Mouse (Mus musculus) neural tube, embryonic 12.5 days (tissue): ENCODE measurements around the gene Ano2. TPM values are rescaled to one million over a fixed set of nuclear protein-coding genes. Genes with fewer than 3 reads are reported as not detected.

ENCODE experiments used
- ATAC-seq: fragments of 200-750 bp; cut with Nextera tagmentation; 2 replicates; pipeline ENCODE4 v1.8.0; 2017; ENCODE audit warnings: low read depth, mild to moderate bottlenecking, moderate TSS enrichment, moderate library complexity; ENCODE audit not compliant: low FRiP score
- H3K27ac ChIP-seq: fragments of 300-500 bp; sonication (generic); 2 replicates; pipeline ENCODE4 v1.5.1; 2016
- H3K27me3 ChIP-seq: fragments of 300-500 bp; sonication (generic); replicated peaks from 2 replicates; pipeline ENCODE4 v1.6.1; 2016; ENCODE audit warnings: mild to moderate bottlenecking
- H3K36me3 ChIP-seq: fragments of 300-500 bp; sonication (generic); 2 replicates; pipeline ENCODE4 v1.6.1; 2016; ENCODE audit warnings: mild to moderate bottlenecking
- H3K4me1 ChIP-seq: fragments of 300-500 bp; sonication (generic); 2 replicates; pipeline ENCODE4 v1.6.1; 2016
- H3K4me2 ChIP-seq: fragments of 300-500 bp; sonication (generic); replicated peaks from 2 replicates; pipeline ENCODE4 v1.6.1; 2016; ENCODE audit warnings: mild to moderate bottlenecking
- H3K4me3 ChIP-seq: fragments of 300-500 bp; sonication (generic); 2 replicates; pipeline ENCODE4 v1.5.1; 2016
- H3K9ac ChIP-seq: fragments of 300-500 bp; sonication (generic); 2 replicates; pipeline ENCODE4 v1.6.1; 2016; ENCODE audit warnings: mild to moderate bottlenecking
- H3K9me3 ChIP-seq: fragments of 300-500 bp; sonication (generic); 2 replicates; pipeline ENCODE4 v1.6.1; 2016; ENCODE audit warnings: mild to moderate bottlenecking
- WGBS: fragments of 180-500 bp; shearing (Covaris S2); methylation state at CpG from one replicate; pipeline ENCODE4 v1.1.7; 2016; 5-methylcytosine and 5-hydroxymethylcytosine counted together
- polyA plus RNA-seq: library from polyadenylated mRNA; unstranded; fragments of >200 nt; fragmentation: Nextera tagmentation; extraction: Ambion mirVana; gene quantifications from 2 replicates; pipeline ENCODE4 v1.2.1, GENCODE M21; 2016

Ano2 gene
- 0.22 and 0.23 TPM in 2 replicates for polyA plus RNA-seq

GRCm38 (mm10) chr6:125690057-125690703 is at the start of gene Ano2:
Gene Ano2, plus strand, starts transcription at chr6:125690419.
- Histone ChIP-seq H3K9me3 (no peaks in the 10 kb centered on the region), H3K4me1 (peaks cover 9% of the 10 kb centered on the region), H3K27ac (no peak within 1 kb of the TSS), H3K9ac (0 out of 2 replicates have a peak within 1 kb of the TSS, but pooled peaks have one; percentile 21), H3K27me3 (peaks cover 12% of the 10 kb centered on the region), H3K4me2 (peak within 1 kb of the TSS; percentile 61), H3K36me3 (no peaks in the 10 kb centered on the region), H3K4me3 (peak within 1 kb of the TSS; percentile 21; the same call in 1 of the 2 replicates)
- WGBS: 5% methylated on average over 20 of the region's 20 CpGs
- ATAC-seq: peak; percentile 58

GRCm38 (mm10) chr6:125640486-125640885 is 49.7 kb upstream of the Ano2 start:
- 75% methylated on average over 4 of the region's 4 CpGs for WGBS
- H3K27ac ChIP-seq: no peak overlapping the region
- no peak for ATAC-seq
- no peaks in the 10 kb centered on the region for H3K9me3 ChIP-seq
- no peaks in the 10 kb centered on the region for H3K27me3 ChIP-seq
- H3K4me1 ChIP-seq: no peaks in the 10 kb centered on the region
- no peaks in the 10 kb centered on the region for H3K36me3 ChIP-seq
- no peak overlapping the region for H3K9ac ChIP-seq
- H3K4me3 ChIP-seq: no peak overlapping the region
- H3K4me2 ChIP-seq: no peak overlapping the region

GRCm38 (mm10) chr6:125641146-125641545 is 49.1 kb upstream of the Ano2 start:
- H3K9me3 ChIP-seq: no peaks in the 10 kb centered on the region
- H3K4me3 ChIP-seq: no peak overlapping the region
- H3K27ac ChIP-seq: no peak overlapping the region
- no peak overlapping the region for H3K4me2 ChIP-seq
- 80% methylated on average over 8 of the region's 8 CpGs for WGBS
- H3K9ac ChIP-seq: no peak overlapping the region
- H3K36me3 ChIP-seq: no peaks in the 10 kb centered on the region
- H3K27me3 ChIP-seq: no peaks in the 10 kb centered on the region
- H3K4me1 ChIP-seq: no peaks in the 10 kb centered on the region
- ATAC-seq: no peak

GRCm38 (mm10) chr6:125648964-125649363 is 41.3 kb upstream of the Ano2 start:
- Histone ChIP-seq H3K9me3 (no peaks in the 10 kb centered on the region), H3K4me3 (no peak overlapping the region), H3K27ac (no peak overlapping the region), H3K4me1 (no peaks in the 10 kb centered on the region), H3K9ac (no peak overlapping the region), H3K36me3 (no peaks in the 10 kb centered on the region), H3K27me3 (no peaks in the 10 kb centered on the region), H3K4me2 (no peak overlapping the region)
- WGBS: 87% methylated on average over 12 of the region's 12 CpGs
- no peak for ATAC-seq

- no peak overlapping the region for H3K27ac ChIP-seq
- ATAC-seq: no peak
- no peaks in the 10 kb centered on the region for H3K4me1 ChIP-seq
- no peak overlapping the region for H3K4me3 ChIP-seq
- no peaks in the 10 kb centered on the region for H3K27me3 ChIP-seq
- 86% methylated on average over 3 of the region's 3 CpGs for WGBS
- H3K36me3 ChIP-seq: no peaks in the 10 kb centered on the region
- no peak overlapping the region for H3K9ac ChIP-seq
- no peak overlapping the region for H3K4me2 ChIP-seq
- no peaks in the 10 kb centered on the region for H3K9me3 ChIP-seq
These were observed 38.9 kb upstream of the Ano2 start for GRCm38 (mm10) chr6:125651335-125651734.

- Histone ChIP-seq H3K27me3 (no peaks in the 10 kb centered on the region), H3K4me1 (no peaks in the 10 kb centered on the region), H3K4me2 (no peak overlapping the region), H3K27ac (no peak overlapping the region), H3K4me3 (no peak overlapping the region), H3K9me3 (no peaks in the 10 kb centered on the region), H3K36me3 (no peaks in the 10 kb centered on the region), H3K9ac (no peak overlapping the region)
- 82% methylated on average over 1 of the region's 1 CpGs for WGBS
- ATAC-seq: no peak
These were observed 36.8 kb upstream of the Ano2 start for GRCm38 (mm10) chr6:125653416-125653815.

- Histone ChIP-seq H3K27ac (no peak overlapping the region), H3K4me1 (no peaks in the 10 kb centered on the region), H3K36me3 (no peaks in the 10 kb centered on the region), H3K4me3 (no peak overlapping the region), H3K9me3 (no peaks in the 10 kb centered on the region), H3K27me3 (no peaks in the 10 kb centered on the region), H3K9ac (no peak overlapping the region), H3K4me2 (no peak overlapping the region)
- no peak for ATAC-seq
- 86% methylated on average over 13 of the region's 13 CpGs for WGBS
These were observed 33.3 kb upstream of the Ano2 start for GRCm38 (mm10) chr6:125656921-125657320.

GRCm38 (mm10) chr6:125657966-125658365 is 32.3 kb upstream of the Ano2 start:
- H3K4me2 ChIP-seq: no peak overlapping the region
- no peaks in the 10 kb centered on the region for H3K27me3 ChIP-seq
- H3K27ac ChIP-seq: no peak overlapping the region
- ATAC-seq: no peak
- no peaks in the 10 kb centered on the region for H3K9me3 ChIP-seq
- 82% methylated on average over 5 of the region's 5 CpGs for WGBS
- H3K36me3 ChIP-seq: no peaks in the 10 kb centered on the region
- no peaks in the 10 kb centered on the region for H3K4me1 ChIP-seq
- H3K9ac ChIP-seq: no peak overlapping the region
- no peak overlapping the region for H3K4me3 ChIP-seq

GRCm38 (mm10) chr6:125661106-125661877 is 28.9 kb upstream of the Ano2 start:
- Histone ChIP-seq H3K9ac (no peak overlapping the region), H3K4me1 (no peaks in the 10 kb centered on the region), H3K27ac (no peak overlapping the region), H3K9me3 (no peaks in the 10 kb centered on the region), H3K27me3 (no peaks in the 10 kb centered on the region), H3K36me3 (no peaks in the 10 kb centered on the region), H3K4me2 (no peak overlapping the region), H3K4me3 (no peak overlapping the region)
- 48% methylated on average over 14 of the region's 14 CpGs for WGBS
- no peak for ATAC-seq

GRCm38 (mm10) chr6:125663906-125664305 is 26.3 kb upstream of the Ano2 start:
- H3K27me3 ChIP-seq: no peaks in the 10 kb centered on the region
- H3K4me2 ChIP-seq: no peak overlapping the region
- no peak for ATAC-seq
- no peak overlapping the region for H3K27ac ChIP-seq
- 83% methylated on average over 2 of the region's 2 CpGs for WGBS
- H3K36me3 ChIP-seq: no peaks in the 10 kb centered on the region
- no peak overlapping the region for H3K9ac ChIP-seq
- no peaks in the 10 kb centered on the region for H3K9me3 ChIP-seq
- H3K4me3 ChIP-seq: no peak overlapping the region
- no peaks in the 10 kb centered on the region for H3K4me1 ChIP-seq

- no peaks in the 10 kb centered on the region for H3K36me3 ChIP-seq
- H3K27me3 ChIP-seq: no peaks in the 10 kb centered on the region
- no peak for ATAC-seq
- no peak overlapping the region for H3K9ac ChIP-seq
- 85% methylated on average over 3 of the region's 3 CpGs for WGBS
- no peak overlapping the region for H3K27ac ChIP-seq
- H3K9me3 ChIP-seq: no peaks in the 10 kb centered on the region
- no peaks in the 10 kb centered on the region for H3K4me1 ChIP-seq
- no peak overlapping the region for H3K4me2 ChIP-seq
- H3K4me3 ChIP-seq: no peak overlapping the region
These were observed 18.4 kb upstream of the Ano2 start for GRCm38 (mm10) chr6:125671835-125672234.

- Histone ChIP-seq H3K9ac (no peak overlapping the region), H3K4me1 (no peaks in the 10 kb centered on the region), H3K27ac (no peak overlapping the region), H3K36me3 (no peaks in the 10 kb centered on the region), H3K4me2 (no peak overlapping the region), H3K4me3 (no peak overlapping the region), H3K9me3 (no peaks in the 10 kb centered on the region), H3K27me3 (no peaks in the 10 kb centered on the region)
- 55% methylated on average over 1 of the region's 1 CpGs for WGBS
- no peak for ATAC-seq
These were observed 11.7 kb upstream of the Ano2 start for GRCm38 (mm10) chr6:125678492-125678891.
